Mouse (Mus musculus): ENCODE results near the gene Trim45.

GRCm38 (mm10) chr3:100961501-100961900 is 39.5 kb downstream of the Trim45 start:
- no peak for TF ChIP-seq POLR2A (IDR thresholded peaks at IDR 0.05; ENCODE audit: borderline replicate concordance, control insufficient read depth, low read depth, low read length)
- no peak for TF ChIP-seq CTCF (IDR thresholded peaks at IDR 0.05; ENCODE audit: control insufficient read depth, insufficient read depth, low read length)

Data from bone marrow, adult 2 months (tissue).